Mouse (Mus musculus): ENCODE data around the gene Sox5.

Sox5 gene

GRCm38 (mm10) chr6:144042936-144043335, 738.8 kb downstream of the Sox5 start:
- DNase-seq (ENCODE audit: extremely low spot score) = peak; percentile 38

- DNase-seq (ENCODE audit: extremely low spot score) = no peak
Measured at GRCm38 (mm10) chr6:144041941-144042340, 739.8 kb downstream of the Sox5 start.

GRCm38 (mm10) chr6:144041188-144041587, 740.6 kb downstream of the Sox5 start:
- no peak for DNase-seq (ENCODE audit: extremely low spot score)

GRCm38 (mm10) chr6:144040349-144040748, 741.4 kb downstream of the Sox5 start:
- DNase-seq (ENCODE audit: extremely low spot score) = no peak

GRCm38 (mm10) chr6:144039221-144039620, 742.6 kb downstream of the Sox5 start:
- peak; percentile 20 for DNase-seq (ENCODE audit: extremely low spot score)

- no peak for DNase-seq (ENCODE audit: extremely low spot score)
Measured at GRCm38 (mm10) chr6:144033191-144033590, 748.6 kb downstream of the Sox5 start.

DNA sequence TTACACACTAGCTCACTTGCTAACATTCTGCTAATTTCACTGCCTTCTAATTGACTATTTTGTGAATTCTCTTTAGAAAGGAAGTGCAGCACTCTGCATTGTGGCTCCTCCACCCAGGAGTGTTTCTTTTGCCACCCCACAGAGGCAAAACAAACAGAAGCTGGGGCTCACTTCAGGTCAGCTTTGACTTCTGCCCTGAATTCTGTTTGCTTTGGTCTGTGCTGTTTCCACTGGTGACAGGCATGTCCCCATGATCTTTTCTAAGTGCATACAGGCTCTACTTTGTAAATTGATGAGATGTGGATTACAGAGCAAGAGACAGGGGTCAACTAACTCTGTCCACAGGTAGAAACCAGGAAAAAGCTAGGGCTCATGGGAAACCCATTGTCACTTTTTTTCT, 764.8 kb downstream of the Sox5 start:
- DNase-seq (ENCODE audit: extremely low spot score) = no peak

GRCm38 (mm10) chr6:144011880-144012524, 769.8 kb downstream of the Sox5 start:
- no peak for DNase-seq (ENCODE audit: extremely low spot score)

GRCm38 (mm10) chr6:144010995-144011394, 770.8 kb downstream of the Sox5 start:
- DNase-seq (ENCODE audit: extremely low spot score) = no peak

DNA sequence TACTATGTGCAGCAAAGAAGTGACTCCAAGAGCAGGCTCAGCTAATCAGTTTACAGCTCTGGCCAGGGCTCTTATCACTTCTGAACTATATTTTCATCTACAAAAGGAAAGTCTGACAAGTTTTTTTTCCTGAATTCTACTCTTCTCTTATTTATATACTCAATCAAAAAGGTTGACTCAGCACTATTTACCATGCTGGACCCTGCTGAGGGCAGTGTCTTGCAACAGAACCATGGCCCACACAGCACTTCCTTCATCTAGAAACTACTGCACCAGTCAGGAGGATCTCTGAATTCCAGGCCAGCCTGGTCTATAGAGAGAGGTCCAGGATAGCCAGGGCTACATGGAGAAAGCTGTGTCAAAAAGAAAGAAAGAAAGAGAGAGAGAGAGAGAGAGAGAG, 771.5 kb downstream of the Sox5 start:
- no peak for DNase-seq (ENCODE audit: extremely low spot score)

GRCm38 (mm10) chr6:144005132-144005531, 776.6 kb downstream of the Sox5 start:
- no peak for DNase-seq (ENCODE audit: extremely low spot score)

DNA sequence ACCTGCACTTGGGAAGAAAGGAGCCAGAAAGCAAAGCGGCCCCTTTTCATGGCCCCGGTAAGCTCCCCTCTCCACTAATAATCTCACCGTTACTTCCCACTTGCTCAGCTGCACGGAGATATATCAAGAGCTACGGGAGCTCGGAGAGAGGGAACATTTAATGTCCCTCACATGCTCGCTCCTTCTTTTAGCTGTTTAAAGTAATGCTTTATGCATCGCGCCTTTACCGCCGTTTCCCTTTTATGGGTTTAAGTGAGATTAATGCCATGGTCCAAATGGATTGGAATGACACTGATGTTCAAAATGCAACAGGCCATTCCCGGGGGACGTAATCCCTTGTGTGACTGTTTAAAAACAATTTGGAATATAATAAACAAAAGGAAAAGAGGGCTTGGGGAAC, 783.6 kb downstream of the Sox5 start:
- no peak for DNase-seq (ENCODE audit: extremely low spot score)

DNA sequence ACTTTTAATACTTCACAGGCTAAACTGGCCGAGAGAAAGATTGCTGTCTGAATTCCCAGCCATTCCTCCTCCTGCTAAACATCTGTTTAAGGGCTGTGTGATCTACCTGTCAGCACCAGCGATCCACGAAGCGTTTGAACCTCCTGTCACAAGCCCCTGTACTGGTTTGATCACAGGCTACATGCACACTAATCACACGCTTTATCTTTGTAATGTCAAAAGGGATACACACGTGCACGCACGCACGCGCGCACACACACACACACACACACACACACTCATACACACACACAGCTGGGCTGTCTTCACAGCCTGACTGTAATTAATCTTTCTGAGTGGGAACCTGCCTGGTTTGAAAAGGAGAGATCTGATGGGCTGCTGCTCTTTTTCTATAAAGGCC, 784.2 kb downstream of the Sox5 start:
- DNase-seq (ENCODE audit: extremely low spot score) = no peak

DNA sequence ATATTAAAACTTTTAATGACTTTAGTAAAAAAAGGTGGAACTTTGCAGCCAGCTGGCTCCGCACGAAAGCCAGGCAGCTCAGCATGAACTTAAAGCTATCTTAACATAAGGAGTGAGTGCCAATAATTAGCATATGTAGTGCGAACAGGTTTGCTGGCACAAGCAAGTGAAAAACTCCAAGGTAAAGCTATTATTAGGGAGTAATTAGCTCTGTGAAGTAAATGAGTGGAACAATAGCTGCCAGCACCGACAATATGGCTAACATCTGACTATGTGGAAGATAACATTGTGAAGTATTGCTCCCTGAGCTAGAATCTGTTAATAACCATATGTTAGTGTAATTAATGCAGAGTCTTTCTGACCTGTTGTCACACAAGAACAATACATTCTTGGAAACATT, 786.7 kb downstream of the Sox5 start:
- DNase-seq (ENCODE audit: extremely low spot score) = no peak

GRCm38 (mm10) chr6:143987548-143987947, 794.2 kb downstream of the Sox5 start:
- DNase-seq (ENCODE audit: extremely low spot score) = no peak

DNA sequence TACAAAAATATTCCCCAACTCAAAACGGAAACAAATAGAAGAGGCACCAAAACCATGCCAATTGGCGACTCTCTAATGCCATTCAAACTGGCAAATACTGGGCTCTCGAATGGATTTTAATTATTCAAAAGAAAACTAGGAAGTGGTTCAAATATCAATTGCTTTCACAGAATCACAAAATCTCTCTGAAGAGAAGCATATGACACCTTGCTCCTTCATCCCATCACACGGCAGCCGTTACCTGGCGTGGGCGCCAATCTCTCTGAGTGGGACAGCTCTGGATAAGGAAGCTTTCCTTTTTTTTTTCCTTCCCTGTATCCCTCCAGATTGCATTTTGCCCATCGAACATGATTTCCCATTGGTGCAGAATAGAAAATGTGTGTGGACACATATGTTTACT, 801.6 kb downstream of the Sox5 start:
- no peak for DNase-seq (ENCODE audit: extremely low spot score)

DNA sequence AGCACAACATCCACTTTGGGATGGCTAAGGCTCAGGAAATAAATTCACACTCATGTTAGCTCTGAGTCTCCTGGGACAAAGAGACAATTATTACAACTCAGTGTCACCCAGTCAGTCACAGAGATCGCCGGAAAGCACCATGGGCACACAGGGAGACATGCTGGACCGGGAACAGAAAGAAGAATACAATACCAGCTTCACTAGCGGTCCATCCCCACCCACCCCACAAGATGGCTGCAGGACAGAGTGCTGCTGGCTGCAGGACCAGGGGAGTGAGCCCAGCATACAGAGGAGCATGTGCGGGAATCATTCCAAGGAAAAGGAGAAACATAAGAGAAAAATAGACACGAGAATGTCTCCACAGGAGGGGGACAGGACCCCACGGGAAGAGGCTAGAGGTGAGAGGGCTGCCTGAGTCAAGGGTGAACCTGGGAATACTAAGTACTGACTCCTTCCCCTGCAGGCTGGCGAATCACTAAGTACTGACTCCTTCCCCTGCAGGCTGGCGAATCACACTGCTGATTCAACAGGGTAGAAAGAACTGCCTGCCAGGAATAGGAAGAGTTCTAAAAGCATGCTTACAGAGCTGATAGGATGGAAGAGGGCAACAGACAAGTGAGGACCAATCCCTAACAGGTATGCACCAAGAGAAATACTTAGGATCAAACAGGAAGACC, 813.9 kb downstream of the Sox5 start:
- no peak for DNase-seq (ENCODE audit: extremely low spot score)

- no peak for DNase-seq (ENCODE audit: extremely low spot score)
Measured at GRCm38 (mm10) chr6:143960487-143960886, 821.3 kb downstream of the Sox5 start.

GRCm38 (mm10) chr6:143960081-143960480, 821.7 kb downstream of the Sox5 start:
- DNase-seq (ENCODE audit: extremely low spot score) = no peak

- DNase-seq (ENCODE audit: extremely low spot score) = no peak
Measured at GRCm38 (mm10) chr6:143958372-143958771, 823.4 kb downstream of the Sox5 start.

- no peak for DNase-seq (ENCODE audit: extremely low spot score)
Measured at GRCm38 (mm10) chr6:143957063-143957462, 824.7 kb downstream of the Sox5 start.

GRCm38 (mm10) chr6:143948553-143949308, 833.0 kb downstream of the Sox5 start:
- no peak for DNase-seq (ENCODE audit: extremely low spot score)

- DNase-seq (ENCODE audit: extremely low spot score) = no peak
Measured at GRCm38 (mm10) chr6:143948071-143948470, 833.7 kb downstream of the Sox5 start.
